Mouse (Mus musculus) cerebellum, adult 2 months (tissue): ENCODE measurements around the gene Ero1l. TPM values are rescaled to one million over a fixed set of nuclear protein-coding genes. Genes with fewer than 3 reads are reported as not detected.

Source experiments
- DNase-seq, 2 experiments: peaks; one replicate each; pipeline ENCODE4 v3.0.0; 2021
- H3K27ac ChIP-seq: fragments of 200-500 bp; 2 replicates; pipeline ENCODE4 v1.5.1; 2012; ENCODE audit warnings: low read length, control low read depth, inconsistent platforms; ENCODE audit not compliant: insufficient read depth
- H3K27me3 ChIP-seq: fragments of 200-500 bp; 2 replicates; pipeline ENCODE4 v1.6.1; 2012; ENCODE audit warnings: inconsistent platforms, mild to moderate bottlenecking, low read length, moderate library complexity; ENCODE audit not compliant: control insufficient read depth, insufficient read depth
- H3K4me1 ChIP-seq: fragments of 200-500 bp; 2 replicates; pipeline ENCODE4 v1.6.1; 2011; ENCODE audit warnings: low read length; ENCODE audit not compliant: control insufficient read depth, insufficient read depth
- H3K4me3 ChIP-seq: fragments of 200-500 bp; replicated peaks from 2 replicates; pipeline ENCODE3; 2011; ENCODE audit warnings: mild to moderate bottlenecking, low read depth, low read length, control low read depth; ENCODE audit not compliant: insufficient read depth
- CTCF ChIP-seq: fragments of 200-500 bp; IDR thresholded peaks from 2 replicates; pipeline ENCODE4 v1.5.1; 2011; ENCODE audit warnings: low read depth, mild to moderate bottlenecking, control low read depth, low read length, moderate library complexity, borderline replicate concordance; ENCODE audit not compliant: insufficient read depth
- POLR2A ChIP-seq: fragments of 200-500 bp; IDR thresholded peaks from 2 replicates; pipeline ENCODE4 v1.6.1; 2011; ENCODE audit warnings: low read length, control low read depth, borderline replicate concordance; ENCODE audit not compliant: insufficient read depth
- whole genome bisulfite sequencing: fragments of 180-500 bp; shearing (Covaris S2); methylation state at CpG from one replicate; pipeline ENCODE4 v1.1.7; 2018; 5-methylcytosine and 5-hydroxymethylcytosine counted together
- polyA plus RNA-seq: library from polyadenylated mRNA; depleted of rRNA; stranded (reverse); fragments of >200 nt; gene quantifications from 2 replicates; pipeline ENCODE4 v1.2.3, GENCODE M21; 2012

Gene Ero1l
- polyA plus RNA-seq, 1 experiment = 25.8 TPM

DNA sequence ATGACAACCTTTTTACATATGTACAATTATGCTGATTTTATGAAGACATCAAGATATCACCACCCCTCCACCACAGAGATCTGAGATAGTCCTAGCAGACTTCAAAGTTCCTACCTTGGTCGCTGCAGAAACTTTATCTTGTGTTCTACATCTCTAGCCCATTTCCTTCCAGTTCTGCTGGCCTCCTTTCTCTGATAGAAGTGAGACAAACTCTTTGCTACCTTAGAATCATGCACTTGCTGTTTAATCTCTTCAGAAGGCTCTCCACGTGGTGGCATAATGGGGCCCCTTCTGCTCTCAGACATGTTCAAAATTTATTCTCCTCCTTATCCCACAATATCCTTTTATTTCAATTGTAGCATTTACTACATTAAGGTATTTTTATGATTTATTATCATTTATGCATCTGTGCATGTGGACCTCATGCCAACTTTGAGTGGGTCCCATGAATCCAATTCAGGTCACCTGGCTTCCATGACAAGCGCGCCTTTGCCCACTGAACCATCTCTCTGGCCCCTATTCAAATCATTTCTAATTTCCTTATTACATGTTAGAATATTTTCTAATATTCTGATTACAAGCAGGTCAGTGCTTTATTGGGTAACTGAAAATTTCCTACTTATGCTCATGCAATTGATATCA is 9.6 kb upstream of the Ero1l start:
- H3K4me3 ChIP-seq = no peak overlapping the region
- WGBS = 93% methylated on average over 4 of the region's 4 CpGs
- TF ChIP-seq POLR2A = no peak
- TF ChIP-seq CTCF = no peak
- no peak for DNase-seq
- H3K27ac ChIP-seq = no peak overlapping the region
- no peaks in the 10 kb centered on the region for H3K27me3 ChIP-seq
- H3K4me1 ChIP-seq = no peaks in the 10 kb centered on the region

- H3K4me3 ChIP-seq = no peak overlapping the region
- no peaks in the 10 kb centered on the region for H3K27me3 ChIP-seq
- H3K27ac ChIP-seq = no peak overlapping the region
- TF ChIP-seq POLR2A (no peak), CTCF (no peak)
- no peaks in the 10 kb centered on the region for H3K4me1 ChIP-seq
- DNase-seq = no peak
Observed at GRCm38 (mm10) chr14:45325471-45325870, 6.9 kb upstream of the Ero1l start.

DNA sequence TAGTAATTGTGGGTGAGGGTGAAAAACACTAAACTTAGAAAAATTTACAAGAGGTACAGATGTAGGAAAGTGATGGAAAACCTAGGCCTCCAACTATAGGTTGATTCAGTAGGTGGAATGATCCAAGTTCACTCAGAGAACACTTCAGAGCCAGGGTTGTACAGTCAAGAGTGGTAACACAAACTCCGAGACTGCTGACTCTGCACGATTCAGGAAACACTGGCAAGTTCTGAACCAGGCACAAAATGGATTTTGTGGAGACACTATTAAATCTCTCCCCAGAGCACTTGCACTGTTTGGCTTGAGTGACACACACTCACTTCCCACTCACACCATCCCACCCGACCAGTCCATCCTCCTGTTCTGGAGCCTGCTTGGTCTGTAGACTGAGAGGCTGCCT is 4.7 kb upstream of the Ero1l start:
- no peak for TF ChIP-seq POLR2A
- no peak for TF ChIP-seq CTCF
- H3K4me3 ChIP-seq = no peak overlapping the region
- H3K4me1 ChIP-seq = no peaks in the 10 kb centered on the region
- 88% methylated on average over 3 of the region's 3 CpGs for WGBS
- no peak overlapping the region for H3K27ac ChIP-seq
- no peak for DNase-seq
- no peaks in the 10 kb centered on the region for H3K27me3 ChIP-seq

DNA sequence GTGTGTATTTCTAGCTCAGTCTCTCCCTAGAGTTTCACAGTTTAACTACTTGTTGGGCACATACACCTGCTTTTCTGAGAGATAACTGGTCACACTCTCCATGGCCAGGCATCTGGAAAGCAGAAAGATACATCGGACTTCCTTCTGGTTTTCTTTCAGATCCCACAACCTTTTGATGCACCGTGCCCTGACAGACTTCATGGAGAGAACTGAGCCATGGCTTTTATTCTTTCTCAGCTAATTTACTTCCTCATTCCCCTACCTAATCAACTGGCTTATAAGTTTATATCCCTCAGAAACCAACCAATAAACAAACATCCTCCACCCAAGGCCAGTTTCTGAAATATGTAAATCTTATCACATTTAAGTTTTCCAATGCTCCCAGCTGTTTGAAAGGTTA is 3.9 kb upstream of the Ero1l start:
- Histone ChIP-seq H3K27ac (no peak overlapping the region), H3K27me3 (no peaks in the 10 kb centered on the region), H3K4me3 (no peak overlapping the region), H3K4me1 (no peaks in the 10 kb centered on the region; the same call in 1 of the 2 replicates)
- no peak for TF ChIP-seq CTCF
- no peak for TF ChIP-seq POLR2A
- 84% methylated on average over 2 of the region's 2 CpGs for WGBS
- no peak for DNase-seq

DNA sequence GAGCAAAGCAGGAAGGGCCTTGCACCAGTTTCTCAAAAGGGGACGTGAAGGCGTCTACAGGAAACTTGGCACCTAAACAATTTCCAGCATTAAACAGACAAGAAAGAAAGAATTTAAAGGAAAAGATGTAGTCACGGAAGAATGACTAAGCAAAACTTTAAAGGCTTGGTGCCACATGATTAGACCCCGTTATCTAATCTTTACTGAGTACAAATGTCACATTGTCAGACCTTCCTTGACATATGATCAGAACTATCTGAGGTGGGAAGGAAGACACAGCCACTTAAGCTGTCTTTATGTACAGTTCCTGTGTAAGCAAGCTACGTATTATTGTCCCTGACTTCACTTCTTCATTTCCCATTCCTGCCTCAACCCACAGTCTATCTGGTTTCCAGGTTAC is 3.1 kb upstream of the Ero1l start:
- no peak for DNase-seq
- 73% methylated on average over 5 of the region's 5 CpGs for WGBS
- Histone ChIP-seq H3K4me1 (peaks cover 5% of the 10 kb centered on the region; the same call in 1 of the 2 replicates), H3K4me3 (no peak overlapping the region), H3K27me3 (no peaks in the 10 kb centered on the region), H3K27ac (no peak overlapping the region)
- TF ChIP-seq CTCF (no peak), POLR2A (no peak)

GRCm38 (mm10) chr14:45321067-45321466 is 2.5 kb upstream of the Ero1l start:
- TF ChIP-seq POLR2A = no peak
- Histone ChIP-seq H3K4me1 (peaks cover 8% of the 10 kb centered on the region; the same call in 1 of the 2 replicates), H3K27ac (no peak overlapping the region), H3K27me3 (no peaks in the 10 kb centered on the region), H3K4me3 (no peak overlapping the region)
- no peak for DNase-seq
- 91% methylated on average over 3 of the region's 3 CpGs for WGBS

GRCm38 (mm10) chr14:45320111-45320510 is 1.5 kb upstream of the Ero1l start:
- no peak for DNase-seq
- peaks cover 8% of the 10 kb centered on the region; the same call in 1 of the 2 replicates for H3K4me1 ChIP-seq
- H3K27me3 ChIP-seq = no peaks in the 10 kb centered on the region
- H3K4me3 ChIP-seq = no peak overlapping the region
- 71% methylated on average over 4 of the region's 4 CpGs for WGBS
- TF ChIP-seq CTCF (no peak), POLR2A (no peak)
- H3K27ac ChIP-seq = no peak overlapping the region

- Histone ChIP-seq H3K27me3 (no peaks in the 10 kb centered on the region), H3K27ac (no peak overlapping the region), H3K4me3 (peak overlapping the region; percentile 97), H3K4me1 (peaks cover 8% of the 10 kb centered on the region; the same call in 1 of the 2 replicates)
- no peak for TF ChIP-seq CTCF
- TF ChIP-seq POLR2A = no peak
- DNase-seq = no peak
- 55% methylated on average over 3 of the region's 3 CpGs for WGBS
Observed at GRCm38 (mm10) chr14:45319237-45319610, 653 bp upstream of the Ero1l start.

GRCm38 (mm10) chr14:45317921-45318411 is 605 bp downstream of the Ero1l start:
- DNase-seq = peak in 1 of 2 experiments; percentile 68
- WGBS = under 1% methylated on average over 38 of the region's 38 CpGs
- no peaks in the 10 kb centered on the region for H3K27me3 ChIP-seq
- TF ChIP-seq CTCF (no peak), POLR2A (no peak)
- H3K4me1 ChIP-seq = peaks cover 8% of the 10 kb centered on the region; the same call in 1 of the 2 replicates
- peak overlapping the region; percentile 88 for H3K27ac ChIP-seq
- peak overlapping the region; percentile 97 for H3K4me3 ChIP-seq
